Comparison of ENCODE assay signal across 28 mouse cellular contexts in the genomic region with DNA sequence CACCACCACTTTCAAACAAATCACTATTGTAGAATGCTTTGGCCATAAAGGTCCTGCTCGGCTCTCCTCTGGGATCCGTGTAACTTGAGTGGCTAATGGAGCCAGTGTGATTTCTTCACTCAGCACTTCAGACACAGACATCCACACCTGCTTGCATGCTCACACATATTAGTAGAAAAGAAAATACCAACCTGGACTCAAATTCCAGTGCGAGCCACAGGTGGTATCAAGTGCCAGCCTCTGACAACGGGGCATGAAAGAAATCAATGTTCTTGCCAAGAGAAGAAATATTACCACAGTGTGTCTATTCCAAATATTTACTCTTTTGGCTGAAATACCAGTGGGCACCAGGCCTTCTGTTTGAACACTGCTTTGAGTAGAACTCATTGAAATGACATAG.
A peak's percentile ranks its signal among the peaks of the same experiment; 100 is the strongest.
DNase-seq lines count a peak whose midpoint lies in the region; ATAC-seq lines count a peak whose summit lies in the region.
"Had no signal": no experiment of that assay in that cellular context is flagged by ENCODE, and none has a peak within 500 bp of the region (broad histone marks: within the 10 kb centered on the region; RNA-seq: fewer than 3 reads in every experiment).

No protein-coding gene starts in this region.

- no peaks in the 10 kb centered on the region for H3K36me3 ChIP-seq in embryonic facial prominence, embryonic 14.5 days (ENCODE audit: control insufficient read depth, insufficient read depth, low read length)
- H3K36me3 ChIP-seq in embryonic facial prominence, embryonic 10.5 days (replicated peaks): no peaks in the 10 kb centered on the region
- no peaks in the 10 kb centered on the region for H3K36me3 ChIP-seq in hindbrain, embryonic 13.5 days
- H3K36me3 ChIP-seq in kidney, embryonic 15.5 days: no peaks in the 10 kb centered on the region
- H3K36me3 ChIP-seq: forebrain, embryonic 10.5 days; forebrain, embryonic 15.5 days; heart, embryonic 12.5 days; hindbrain, embryonic 15.5 days; limb, embryonic 13.5 days; liver, embryonic 15.5 days had no signal

- WGBS in embryonic facial prominence, embryonic 14.5 days: 51% methylated on average over 4 of the region's 4 CpGs
- 72% methylated on average over 4 of the region's 4 CpGs for WGBS in embryonic facial prominence, embryonic 10.5 days
- 88% methylated on average over 4 of the region's 4 CpGs for WGBS in hindbrain, embryonic 13.5 days
- 46% methylated on average over 4 of the region's 4 CpGs for WGBS in kidney, embryonic 15.5 days

- no peak overlapping the region for H3K9ac ChIP-seq in embryonic facial prominence, embryonic 14.5 days (ENCODE audit: low read depth, low read length)
- H3K9ac ChIP-seq in hindbrain, embryonic 13.5 days: no peak overlapping the region
- H3K9ac ChIP-seq in kidney, embryonic 15.5 days: no peak overlapping the region
- H3K9ac ChIP-seq: forebrain, embryonic 15.5 days; heart, embryonic 12.5 days; hindbrain, embryonic 15.5 days; limb, embryonic 13.5 days; liver, embryonic 15.5 days had no signal

- peak; percentile 64 for DNase-seq in embryonic facial prominence, embryonic 14.5 days (ENCODE audit: low spot score)
- no peak for DNase-seq in embryonic facial prominence, embryonic 10.5 days (ENCODE audit: low spot score)
- peak; percentile 57 to 76 for DNase-seq in lung, adult 18-20 months
- DNase-seq in lung, postnatal 14 days: no peak
- peak; percentile 14 for DNase-seq in fibroblast of lung, adult 2 months (ENCODE audit: low read depth)
- peak; percentile 58 for DNase-seq in lung, postnatal 25 days (ENCODE audit: low spot score)
- DNase-seq: adrenal gland, adult 8-10 months; cerebellum, adult 2 months; cerebellum, postnatal 14 days; gastrocnemius, adult 2 months; gastrocnemius, postnatal 36 days; heart, adult 2 months; kidney, adult 2 months; kidney, postnatal 4 days; right cerebral cortex, postnatal 25 days had no signal

- H3K9me3 ChIP-seq in embryonic facial prominence, embryonic 14.5 days (ENCODE audit: control insufficient read depth, low read length): no peaks in the 10 kb centered on the region
- H3K9me3 ChIP-seq in embryonic facial prominence, embryonic 10.5 days: no peaks in the 10 kb centered on the region
- no peaks in the 10 kb centered on the region for H3K9me3 ChIP-seq in hindbrain, embryonic 13.5 days
- H3K9me3 ChIP-seq in kidney, embryonic 15.5 days (replicated peaks): no peaks in the 10 kb centered on the region
- H3K9me3 ChIP-seq: forebrain, embryonic 10.5 days; forebrain, embryonic 15.5 days; heart, embryonic 12.5 days; hindbrain, embryonic 15.5 days; limb, embryonic 13.5 days; liver, embryonic 15.5 days had no signal

- H3K4me2 ChIP-seq in embryonic facial prominence, embryonic 14.5 days (ENCODE audit: low read depth, low read length): no peak overlapping the region
- H3K4me2 ChIP-seq in hindbrain, embryonic 13.5 days: no peak overlapping the region
- H3K4me2 ChIP-seq in kidney, embryonic 15.5 days: no peak overlapping the region
- H3K4me2 ChIP-seq: forebrain, embryonic 15.5 days; heart, embryonic 12.5 days; hindbrain, embryonic 15.5 days; limb, embryonic 13.5 days; liver, embryonic 15.5 days; midbrain, embryonic 11.5 days had no signal

- no peaks in the 10 kb centered on the region for H3K4me1 ChIP-seq in embryonic facial prominence, embryonic 14.5 days (ENCODE audit: control insufficient read depth, insufficient read depth, low read length)
- no peaks in the 10 kb centered on the region for H3K4me1 ChIP-seq in embryonic facial prominence, embryonic 10.5 days
- H3K4me1 ChIP-seq in hindbrain, embryonic 13.5 days (replicated peaks): no peaks in the 10 kb centered on the region
- H3K4me1 ChIP-seq in kidney, embryonic 15.5 days: 0 out of 2 replicates have a peak, but pooled peaks cover 6% of the 10 kb centered on the region
- H3K4me1 ChIP-seq: forebrain, embryonic 10.5 days; forebrain, embryonic 15.5 days; hindbrain, embryonic 15.5 days; liver, embryonic 15.5 days had no signal

- no peaks in the 10 kb centered on the region for H3K27me3 ChIP-seq in embryonic facial prominence, embryonic 14.5 days (replicated peaks; ENCODE audit: control insufficient read depth, insufficient read depth, low read length)
- H3K27me3 ChIP-seq in embryonic facial prominence, embryonic 10.5 days (replicated peaks; ENCODE audit: low read depth, poor library complexity, severe bottlenecking): no peaks in the 10 kb centered on the region
- no peaks in the 10 kb centered on the region for H3K27me3 ChIP-seq in hindbrain, embryonic 13.5 days
- no peaks in the 10 kb centered on the region for H3K27me3 ChIP-seq in kidney, embryonic 15.5 days
- H3K27me3 ChIP-seq: CH12.LX; forebrain, embryonic 15.5 days; heart, embryonic 12.5 days; hindbrain, embryonic 15.5 days; limb, embryonic 13.5 days; liver, embryonic 15.5 days had no signal

- H3K4me3 ChIP-seq in embryonic facial prominence, embryonic 14.5 days (ENCODE audit: low read depth, low read length): no peak overlapping the region
- no peak overlapping the region for H3K4me3 ChIP-seq in embryonic facial prominence, embryonic 10.5 days
- no peak overlapping the region for H3K4me3 ChIP-seq in hindbrain, embryonic 13.5 days
- no peak overlapping the region for H3K4me3 ChIP-seq in kidney, embryonic 15.5 days (replicated peaks)
- H3K4me3 ChIP-seq: forebrain, embryonic 10.5 days; forebrain, embryonic 15.5 days; gastrocnemius, adult 2 months; heart, adult 2 months; heart, embryonic 12.5 days; hindbrain, embryonic 15.5 days; limb, embryonic 13.5 days; liver, embryonic 15.5 days had no signal

- ATAC-seq in embryonic facial prominence, embryonic 14.5 days (ENCODE audit: low read depth): peak; percentile 69
- ATAC-seq in hindbrain, embryonic 13.5 days (ENCODE audit: low FRiP score): no peak
- ATAC-seq in kidney, embryonic 15.5 days (replicated peaks; ENCODE audit: low FRiP score): no peak
- ATAC-seq: forebrain, embryonic 15.5 days; inflammation-experienced regulatory T-cells, adult 6 months; midbrain, embryonic 16.5 days had no signal

- H3K27ac ChIP-seq in embryonic facial prominence, embryonic 14.5 days (replicated peaks; ENCODE audit: low read depth, low read length): no peak overlapping the region
- no peak overlapping the region for H3K27ac ChIP-seq in embryonic facial prominence, embryonic 10.5 days (replicated peaks)
- no peak overlapping the region for H3K27ac ChIP-seq in hindbrain, embryonic 13.5 days
- H3K27ac ChIP-seq in kidney, embryonic 15.5 days: no peak overlapping the region
- H3K27ac ChIP-seq: forebrain, embryonic 10.5 days; forebrain, embryonic 15.5 days; gastrocnemius, adult 2 months; heart, adult 2 months; hindbrain, embryonic 15.5 days; kidney, postnatal 0 days; limb, embryonic 13.5 days; liver, embryonic 15.5 days had no signal

Comparison
In these comparisons a context has a peak if more than half of its experiments do, and no peak if none do; other contexts are left out.
1. DNase-seq: peak in embryonic facial prominence, embryonic 14.5 days (single experiment), lung, adult 18-20 months (2 of 2), fibroblast of lung, adult 2 months (single experiment) and lung, postnatal 25 days (single experiment); none in embryonic facial prominence, embryonic 10.5 days (single experiment) and lung, postnatal 14 days (single experiment).